Mouse (Mus musculus) CH12.LX (cell line): ENCODE results near the gene Itgb2. TPM values are rescaled to one million over a fixed set of nuclear protein-coding genes. Genes with fewer than 3 reads are reported as not detected.

Source experiments
- DNase-seq: peaks from one replicate; pipeline ENCODE4 v3.0.0-alpha.2; 2013; ENCODE audit errors: extremely low read depth
- H3K27ac ChIP-seq: 2 replicates; pipeline ENCODE4 v1.5.1; 2012; ENCODE audit warnings: low read depth, mild to moderate bottlenecking, control low read depth, moderate library complexity; ENCODE audit not compliant: insufficient read depth
- H3K27me3 ChIP-seq: replicated peaks from 2 replicates; pipeline ENCODE3; 2012; ENCODE audit warnings: inconsistent platforms
- H3K36me3 ChIP-seq, 2 experiments: replicated peaks in 1 of 2; 2 replicates each; pipeline versions ENCODE3 to v1.6.1; 2012; ENCODE audit warnings: inconsistent platforms in 1 of 2, low read length in 1 of 2, mild to moderate bottlenecking in 1 of 2, mixed read lengths in 1 of 2, moderate library complexity in 1 of 2; ENCODE audit not compliant: control insufficient read depth in 1 of 2, insufficient read depth in 1 of 2
- H3K4me1 ChIP-seq, 2 experiments: 2 replicates each; pipeline ENCODE4 v1.6.1; 2012; ENCODE audit warnings: inconsistent platforms in 1 of 2, moderate library complexity in 1 of 2; ENCODE audit not compliant: insufficient read depth in 2 of 2, control insufficient read depth in 1 of 2
- H3K4me2 ChIP-seq: 2 replicates; pipeline ENCODE4 v1.6.1; 2012; ENCODE audit warnings: low read depth, mild to moderate bottlenecking, control low read depth; ENCODE audit not compliant: poor library complexity, insufficient read depth, severe bottlenecking
- H3K4me3 ChIP-seq, 3 experiments: fragments of 150-350 bp in 1 of 3; sonication (generic) in 1 of 3; replicated peaks in 1 of 3; 2 replicates each; pipeline versions ENCODE3 to v1.5.1; 2011 to 2012; ENCODE audit warnings: low read depth in 2 of 3, low read length in 2 of 3, mild to moderate bottlenecking in 2 of 3, moderate library complexity in 2 of 3, control low read depth in 1 of 3, improper control_type of control experiment in 1 of 3, inconsistent platforms in 1 of 3, mixed read lengths in 1 of 3; ENCODE audit not compliant: poor library complexity in 1 of 3
- H3K79me2 ChIP-seq: replicated peaks from 2 replicates; pipeline ENCODE4 v1.6.1; 2012; ENCODE audit warnings: mild to moderate bottlenecking, moderate library complexity; ENCODE audit not compliant: control insufficient read depth, poor library complexity, insufficient read depth, severe bottlenecking; ENCODE audit errors: extremely low read depth
- H3K9ac ChIP-seq: 2 replicates; pipeline ENCODE4 v1.6.1; 2012; ENCODE audit warnings: low read depth, mild to moderate bottlenecking, control low read depth, moderate library complexity; ENCODE audit not compliant: insufficient read depth
- H3K9me3 ChIP-seq: replicated peaks from 2 replicates; pipeline ENCODE3; 2012; ENCODE audit warnings: low read length, inconsistent platforms, mixed read lengths
- BHLHE40 ChIP-seq: IDR thresholded peaks from 2 replicates; pipeline ENCODE4 v1.6.1; 2011; ENCODE audit warnings: mild to moderate bottlenecking, low read depth, low read length, improper control_type of control experiment
- CTCF ChIP-seq, 2 experiments: IDR thresholded peaks in 1 of 2; conservative IDR thresholded peaks in 1 of 2; 2 replicates each; pipeline ENCODE4 v1.5.1; 2011 to 2012; ENCODE audit warnings: low read depth in 2 of 2, low read length in 2 of 2, improper control_type of control experiment in 1 of 2, inconsistent platforms in 1 of 2, mild to moderate bottlenecking in 1 of 2, moderate library complexity in 1 of 2
- HCFC1 ChIP-seq: IDR thresholded peaks from 2 replicates; pipeline ENCODE4 v1.6.1; 2012; ENCODE audit warnings: low read depth, mild to moderate bottlenecking, inconsistent platforms, low read length, improper control_type of control experiment
- MAX ChIP-seq: IDR thresholded peaks from 2 replicates; pipeline ENCODE4 v1.6.1; 2011; ENCODE audit warnings: low read length, improper control_type of control experiment
- MAZ ChIP-seq: IDR thresholded peaks from 2 replicates; pipeline ENCODE4 v1.6.1; 2012; ENCODE audit warnings: low read depth, mild to moderate bottlenecking, inconsistent platforms, low read length, improper control_type of control experiment, moderate library complexity
- SIN3A ChIP-seq: IDR thresholded peaks from 2 replicates; pipeline ENCODE4 v1.6.1; 2012; ENCODE audit warnings: low read length, improper control_type of control experiment, inconsistent platforms
- SMC3 ChIP-seq: IDR thresholded peaks from 2 replicates; pipeline ENCODE4 v1.6.1; 2011; ENCODE audit warnings: low read depth, low read length, improper control_type of control experiment
- TBP ChIP-seq: conservative IDR thresholded peaks from 2 replicates; pipeline ENCODE4 v1.6.1; 2011; ENCODE audit warnings: low read depth, low read length, improper control_type of control experiment
- USF2 ChIP-seq: conservative IDR thresholded peaks from 2 replicates; pipeline ENCODE4 v1.6.1; 2011; ENCODE audit warnings: low read depth, low read length, improper control_type of control experiment
- ZKSCAN1 ChIP-seq: IDR thresholded peaks from 2 replicates; pipeline ENCODE4 v1.6.1; 2012; ENCODE audit warnings: low read depth, inconsistent platforms, low read length, improper control_type of control experiment, borderline replicate concordance
- ZMIZ1 ChIP-seq: IDR thresholded peaks from 2 replicates; pipeline ENCODE4 v1.6.1; 2012; ENCODE audit warnings: low read depth, mild to moderate bottlenecking, inconsistent platforms, low read length, improper control_type of control experiment
- dilution Hi-C: fragments of 300-500 bp; cut with MboI; formaldehyde crosslinking; loops from 2 replicates; pipeline ENCODE4 v1.14.3; 2020; ENCODE audit warnings: low sequenced_read_pairs; ENCODE audit not compliant: extremely low pct_unique_long_range_greater_than_20kb, extremely low pct_ligation_motif_present
- in situ Hi-C: fragments of 300-500 bp; cut with MboI; formaldehyde crosslinking; loops from 3 replicates; pipeline ENCODE4 v1.14.3; 2019; ENCODE audit warnings: low sequenced_read_pairs, low pct_ligation_motif_present, low pct_unique_long_range_greater_than_20kb, mixed read lengths
- polyA plus RNA-seq: library from polyadenylated mRNA; unstranded; fragments of >175 nt; gene quantifications from 2 replicates; pipeline ENCODE4 v1.2.1, GENCODE M21; 2012; ENCODE audit warnings: low read depth; ENCODE audit not compliant: insufficient read length
- total RNA-seq, 2 experiments: library from RNA; depleted of rRNA; stranded (reverse); fragments of 300-350 nt in 1 of 2; fragments of >200 nt in 1 of 2; gene quantifications; 2 replicates each; pipeline ENCODE4 v1.2.3; 2012 to 2014

Gene Itgb2
- total and polyA plus RNA-seq, 3 experiments, result 32.6 to 54.1 (median 40.2) TPM

DNA sequence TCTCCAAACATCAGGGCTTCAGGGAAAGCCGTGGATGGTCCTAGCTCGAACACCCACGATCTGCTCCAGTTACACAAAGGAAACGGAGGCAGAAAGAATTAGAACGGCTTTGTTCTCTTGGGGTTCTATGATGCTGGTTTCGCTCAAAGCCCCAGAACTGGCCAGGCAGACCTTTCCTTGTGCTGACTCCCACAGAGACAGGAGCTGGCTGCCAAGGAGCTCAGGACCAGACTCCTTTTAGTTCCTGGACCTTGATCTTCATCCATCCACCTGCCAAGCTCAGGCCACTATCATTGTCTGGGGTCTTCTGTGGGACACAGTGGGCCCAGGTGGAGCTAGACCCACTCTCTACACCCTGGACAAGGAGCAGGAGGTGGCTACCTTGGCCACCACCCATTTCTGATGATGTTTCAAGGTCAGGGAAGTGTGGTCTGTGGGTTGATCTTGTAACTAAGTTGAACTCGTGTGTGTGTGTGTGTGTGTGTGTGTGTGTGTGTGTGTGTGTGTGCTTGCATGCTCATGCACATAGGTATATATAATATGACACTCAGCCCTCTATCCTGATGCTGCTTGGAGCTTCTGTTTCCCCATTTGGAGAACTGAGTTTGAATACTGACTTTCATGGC lies 9.4 kb downstream of the Itgb2 start:
- Histone ChIP-seq H3K4me3 (no peak overlapping the region), H3K4me1 (peaks cover 0 to 46% of the 10 kb centered on the region in 2 experiments; a peak in 2 of 4 replicates), H3K27ac (no peak overlapping the region), H3K4me2 (no peak overlapping the region), H3K9me3 (no peaks in the 10 kb centered on the region), H3K27me3 (no peaks in the 10 kb centered on the region), H3K9ac (no peak overlapping the region), H3K36me3 (peaks cover 10 to 63% of the 10 kb centered on the region in 2 experiments), H3K79me2 (peaks cover 3% of the 10 kb centered on the region; the same call in 1 of the 2 replicates)
- no peak for DNase-seq
- in situ Hi-C loops (no loop called here), dilution Hi-C loops (no loop called here)
- no peak for TF ChIP-seq SMC3
- no peak for TF ChIP-seq HCFC1

DNA sequence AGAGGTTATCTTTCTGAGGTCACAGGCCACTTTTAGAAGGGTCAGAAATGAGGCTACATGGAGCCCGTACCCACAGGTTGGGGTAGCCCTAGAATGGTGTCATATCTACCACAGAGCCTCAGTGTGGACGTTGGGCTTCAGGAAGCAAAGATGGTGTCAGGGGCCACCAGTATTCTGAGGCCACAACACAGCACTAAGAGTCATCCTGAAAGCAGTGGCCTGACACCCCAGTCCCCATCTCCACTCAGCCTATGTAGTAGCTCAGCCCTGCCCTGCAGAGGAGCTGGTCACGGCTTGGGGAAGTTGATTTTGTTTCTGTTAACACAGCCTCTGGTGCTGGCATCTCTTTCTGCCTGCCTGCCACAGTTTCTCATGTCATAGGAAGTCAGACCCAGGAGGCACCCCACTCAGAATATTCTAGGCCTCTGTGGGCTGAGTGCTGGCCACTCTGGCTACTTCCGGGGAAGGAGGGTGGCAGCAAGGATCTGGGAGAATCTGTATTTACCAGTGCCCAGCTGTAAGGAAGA lies 10.6 kb downstream of the Itgb2 start:
- in situ Hi-C loops (no loop called here), dilution Hi-C loops (no loop called here)
- Histone ChIP-seq H3K79me2 (peaks cover 3% of the 10 kb centered on the region; the same call in 1 of the 2 replicates), H3K9ac (no peak overlapping the region), H3K36me3 (peaks cover 13 to 67% of the 10 kb centered on the region in 2 experiments), H3K9me3 (no peaks in the 10 kb centered on the region), H3K4me1 (peaks cover 0 to 45% of the 10 kb centered on the region in 2 experiments; a peak in 2 of 4 replicates), H3K4me2 (no peak overlapping the region), H3K27me3 (no peaks in the 10 kb centered on the region), H3K27ac (no peak overlapping the region), H3K4me3 (no peak overlapping the region)
- TF ChIP-seq MAZ (no peak), SIN3A (no peak), MAX (no peak), USF2 (no peak), CTCF (conservative IDR thresholded peaks at IDR 0.05 in 1 of 2, IDR thresholded peaks at IDR 0.05 in 1 of 2; ENCODE audit: low read depth in 2 of 2, low read length in 2 of 2) (no peak), ZKSCAN1 (no peak), TBP (0 out of 2 replicates have a peak, but pooled peaks have one; percentile 32), BHLHE40 (no peak), ZMIZ1 (no peak)
- DNase-seq, result no peak
